Mouse (Mus musculus) E14TG2a.4 (cell line): ENCODE data around the gene Wfdc2.

Experiments used
- CTCF ChIP-seq: conservative IDR thresholded peaks from 2 replicates; pipeline ENCODE4 v1.5.1; 2014; ENCODE audit warnings: low read length
- NANOG ChIP-seq: IDR thresholded peaks from 2 replicates; pipeline ENCODE4 v1.6.1; 2014; ENCODE audit warnings: borderline replicate concordance, low read length, mixed read lengths

- peak; percentile 30; the same call in 1 of the 2 replicates for TF ChIP-seq CTCF
- no peak for TF ChIP-seq NANOG
These were observed 29.8 kb downstream of the Wfdc2 start for GRCm38 (mm10) chr2:164592014-164592413.
